Mouse (Mus musculus) neutrophil, adult 5-6 weeks (primary cell): ENCODE measurements around the gene Chid1. TPM values are rescaled to one million over a fixed set of nuclear protein-coding genes. Genes with fewer than 3 reads are reported as not detected.
"Not testable (repeated sequence)": the region's sequence is repeated elsewhere in the genome, so short reads cannot be mapped to it uniquely, and the experiment has no call there.

ENCODE experiments used
- ATAC-seq: fragments of 151-379, 151-347 bp; 2 replicates; pipeline ENCODE4 v1.8.0; 2017; ENCODE audit warnings: mild to moderate bottlenecking, moderate TSS enrichment; ENCODE audit not compliant: insufficient number of reproducible peaks, poor library complexity, low FRiP score, severe bottlenecking; ENCODE audit errors: extremely low read depth
- total RNA-seq: library from RNA; stranded (forward); fragments of 200-1000 nt; gene quantifications from 2 replicates; pipeline ENCODE4 v1.2.3, GENCODE M21; 2017

Chid1 gene
- total RNA-seq, 1 experiment from 2014 or later: 9.9 TPM

GRCm38 (mm10) chr7:141454967-141455551 lies 84.6 kb downstream of the Chid1 start, which contains the start of gene Pnpla2:
TSS of gene Pnpla2 (plus strand) at chr7:141455198.
- ATAC-seq: peak; percentile 77

DNA sequence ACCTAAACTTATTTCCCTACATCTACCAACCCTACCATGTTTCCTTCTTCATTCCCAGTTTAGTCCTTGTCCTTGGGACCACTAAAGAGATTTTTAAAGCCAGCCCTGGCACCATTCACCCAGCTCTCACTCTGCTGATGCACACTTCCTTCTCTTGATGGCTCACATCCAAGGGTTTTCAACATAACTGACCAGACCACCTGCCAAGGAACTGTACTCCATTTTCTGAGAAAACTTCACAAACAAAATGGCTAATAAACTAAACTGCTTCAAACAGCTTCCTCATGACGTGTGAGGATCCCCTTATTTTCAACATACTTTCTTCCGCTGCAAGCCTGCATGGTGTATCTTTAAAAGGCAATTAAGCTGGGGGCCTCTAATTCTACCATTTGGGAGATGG lies 86.0 kb downstream of the Chid1 start:
- ATAC-seq: no peak

DNA sequence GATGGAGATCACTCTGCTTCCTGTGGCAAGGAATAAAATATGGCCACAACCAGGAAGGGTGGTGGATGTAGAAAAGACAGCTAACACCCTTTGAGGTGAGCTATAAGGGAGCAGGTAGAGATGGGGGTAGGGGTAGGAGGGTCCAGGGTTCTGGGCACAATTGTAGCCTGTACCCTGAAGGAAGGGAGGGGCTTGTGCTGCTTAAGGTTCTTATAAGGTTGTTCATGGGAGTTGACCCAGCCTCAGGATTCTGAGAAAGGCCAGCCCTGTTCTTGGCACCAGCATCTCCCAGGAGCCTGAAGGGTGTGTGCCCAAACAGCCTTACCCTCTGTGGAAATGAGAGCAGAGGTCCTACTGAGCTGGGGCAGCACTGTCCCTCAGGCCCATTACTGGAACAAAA lies 87.7 kb downstream of the Chid1 start:
- ATAC-seq: no peak

- ATAC-seq: peak; percentile 89
Observed at GRCm38 (mm10) chr7:141447110-141447991, 92.3 kb downstream of the Chid1 start, which contains the start of gene Rplp2. TSS of gene Rplp2 (plus strand) at chr7:141447370.

DNA sequence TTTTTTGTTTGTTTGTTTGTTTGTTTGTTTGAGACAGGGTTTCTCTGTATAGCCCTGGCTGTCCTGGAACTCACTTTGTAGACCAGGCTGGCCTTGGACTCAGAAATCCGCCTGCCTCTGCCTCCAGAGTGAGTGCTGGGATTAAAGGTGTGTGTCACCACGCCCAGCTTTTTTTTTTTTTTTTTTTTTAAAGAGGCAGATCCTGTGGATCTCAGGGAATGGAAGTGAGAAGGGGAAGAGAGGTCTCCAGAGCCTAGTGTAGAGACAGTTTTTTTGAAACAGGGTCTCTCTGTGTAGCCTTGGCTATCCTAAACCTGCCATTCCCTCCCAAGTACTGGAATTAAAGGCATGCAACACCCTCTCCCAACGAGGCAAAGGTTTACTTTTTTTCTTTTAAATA lies 93.3 kb downstream of the Chid1 start:
- not testable (repeated sequence) for ATAC-seq

GRCm38 (mm10) chr7:141443828-141444237 lies 95.8 kb downstream of the Chid1 start, which contains the start of gene Pidd1:
TSS of gene Pidd1 (minus strand) at chr7:141444025.
- ATAC-seq: no peak

Other genes with a start within 250 kb of the Chid1 start
- not detected in 2 replicates for gene Drd4, start 247.9 kb downstream of the Chid1 start, total RNA-seq
- gene Deaf1, start 212.2 kb downstream of the Chid1 start, total RNA-seq: 23.2 and 27.9 TPM in 2 replicates
- gene Tmem80, start 212.1 kb downstream of the Chid1 start, total RNA-seq: 24.2 and 24.7 TPM in 2 replicates
- 3.1 and 7.9 TPM in 2 replicates for gene Eps8l2, start 201.0 kb downstream of the Chid1 start, total RNA-seq
- 1,594 and 1,707 TPM in 2 replicates for gene Taldo1, start 147.7 kb downstream of the Chid1 start, total RNA-seq
- gene Gatd1, start 125.7 kb downstream of the Chid1 start, total RNA-seq: 16.8 and 21.9 TPM in 2 replicates
- gene Cend1, start 110.4 kb downstream of the Chid1 start, total RNA-seq: 0.25 TPM in 1 of 2 replicates, not detected in the other
- 4.9 and 9.7 TPM in 2 replicates for gene Slc25a22, start 102.0 kb downstream of the Chid1 start, total RNA-seq
- 2.9 and 6.5 TPM in 2 replicates for gene Pidd1, start 95.8 kb downstream of the Chid1 start, total RNA-seq
- 2,224 and 3,167 TPM in 2 replicates for gene Rplp2, start 92.5 kb downstream of the Chid1 start, total RNA-seq
- gene Pnpla2, start 84.7 kb downstream of the Chid1 start, total RNA-seq: 74.4 and 78.7 TPM in 2 replicates
- gene Cracr2b, start 78.8 kb downstream of the Chid1 start, total RNA-seq: 2.8 and 3.2 TPM in 2 replicates
- gene Cd151, start 72.5 kb downstream of the Chid1 start, total RNA-seq: 29.8 and 31.1 TPM in 2 replicates
- 10.5 and 13.1 TPM in 2 replicates for gene Polr2l, start 64.7 kb downstream of the Chid1 start, total RNA-seq
- not detected in 2 replicates for gene Tspan4, start 64.6 kb downstream of the Chid1 start, total RNA-seq
- gene Ap2a2, start 22.3 kb upstream of the Chid1 start, total RNA-seq: 32.4 and 35.7 TPM in 2 replicates
- not detected in 2 replicates for gene Muc6, start 115.5 kb upstream of the Chid1 start, total RNA-seq
- gene Muc2, start 150.5 kb upstream of the Chid1 start, total RNA-seq: not detected in 2 replicates
- not detected in 2 replicates for gene Muc5ac, start 249.1 kb upstream of the Chid1 start, total RNA-seq